Mouse (Mus musculus) hindbrain, embryonic 11.5 days (tissue): Measurements from ENCODE around the gene Gmds. TPM values are rescaled to one million over a fixed set of nuclear protein-coding genes. Genes with fewer than 3 reads are reported as not detected.

Experiments used
- ATAC-seq: fragments of 200-750 bp; cut with Nextera tagmentation; 2 replicates; pipeline ENCODE4 v1.8.0; 2017; ENCODE audit warnings: mild to moderate bottlenecking, moderate TSS enrichment, moderate library complexity; ENCODE audit not compliant: low FRiP score
- DNase-seq: peaks from one replicate; pipeline ENCODE4 v3.0.0-alpha.2; 2015; ENCODE audit warnings: low spot score
- H3K27ac ChIP-seq: fragments of 300-500 bp; sonication (generic); 2 replicates; pipeline ENCODE4 v1.5.1; 2014; ENCODE audit warnings: mild to moderate bottlenecking, low read depth, low read length
- H3K27me3 ChIP-seq: fragments of 300-500 bp; sonication (generic); 2 replicates; pipeline ENCODE4 v1.6.1; 2014; ENCODE audit warnings: mild to moderate bottlenecking, low read length, moderate library complexity, mixed read lengths; ENCODE audit not compliant: control insufficient read depth, insufficient read depth
- H3K36me3 ChIP-seq: fragments of 300-500 bp; sonication (generic); 2 replicates; pipeline ENCODE4 v1.6.1; 2014; ENCODE audit warnings: mild to moderate bottlenecking, low read length, moderate library complexity, mixed read lengths; ENCODE audit not compliant: control insufficient read depth, insufficient read depth
- H3K4me1 ChIP-seq: fragments of 300-500 bp; sonication (generic); replicated peaks from 2 replicates; pipeline ENCODE4 v1.6.1; 2014; ENCODE audit warnings: low read length, mixed read lengths; ENCODE audit not compliant: control insufficient read depth, insufficient read depth
- H3K4me2 ChIP-seq: fragments of 300-500 bp; sonication (generic); replicated peaks from 2 replicates; pipeline ENCODE4 v1.6.1; 2014; ENCODE audit warnings: mild to moderate bottlenecking, low read depth, low read length
- H3K4me3 ChIP-seq: fragments of 300-500 bp; sonication (generic); 2 replicates; pipeline ENCODE4 v1.5.1; 2014; ENCODE audit warnings: low read depth, low read length
- H3K9ac ChIP-seq: fragments of 300-500 bp; sonication (generic); 2 replicates; pipeline ENCODE4 v1.6.1; 2014; ENCODE audit warnings: low read depth, low read length
- H3K9me3 ChIP-seq: fragments of 300-500 bp; sonication (generic); 2 replicates; pipeline ENCODE4 v1.6.1; 2016; ENCODE audit warnings: low read length; ENCODE audit not compliant: control insufficient read depth
- WGBS: fragments of 180-500 bp; shearing (Covaris S2); extraction: QIAGEN DNeasy Blood & Tissue Kit; methylation state at CpG from one replicate; pipeline ENCODE4 v1.1.7; 2014; 5-methylcytosine and 5-hydroxymethylcytosine counted together
- polyA plus RNA-seq: library from polyadenylated mRNA; unstranded; fragments of >200 nt; fragmentation: Nextera tagmentation; extraction: Ambion mirVana; gene quantifications from 2 replicates; pipeline ENCODE4 v1.2.1, GENCODE M21; 2014

Gmds gene
- polyA plus RNA-seq, 1 experiment from 2014 or later = 32.1 TPM

GRCm38 (mm10) chr13:31854000-31854399 lies 484.5 kb downstream of the Gmds start:
- DNase-seq (no peak), ATAC-seq (no peak)
- Histone ChIP-seq H3K27ac (no peak overlapping the region), H3K36me3 (no peaks in the 10 kb centered on the region), H3K4me2 (no peak overlapping the region), H3K9ac (no peak overlapping the region), H3K27me3 (no peaks in the 10 kb centered on the region), H3K9me3 (no peaks in the 10 kb centered on the region), H3K4me3 (no peak overlapping the region), H3K4me1 (no peaks in the 10 kb centered on the region)
- WGBS = 78% methylated on average over 4 of the region's 4 CpGs

GRCm38 (mm10) chr13:31853564-31853963 lies 485.0 kb downstream of the Gmds start:
- ATAC-seq (no peak), DNase-seq (no peak)
- no peak overlapping the region for H3K9ac ChIP-seq
- H3K4me2 ChIP-seq = no peak overlapping the region
- H3K4me1 ChIP-seq = no peaks in the 10 kb centered on the region
- H3K27ac ChIP-seq = no peak overlapping the region
- H3K9me3 ChIP-seq = no peaks in the 10 kb centered on the region
- H3K27me3 ChIP-seq = no peaks in the 10 kb centered on the region
- 57% methylated on average over 2 of the region's 2 CpGs for WGBS
- no peak overlapping the region for H3K4me3 ChIP-seq
- no peaks in the 10 kb centered on the region for H3K36me3 ChIP-seq

- WGBS = 45% methylated on average over 5 of the region's 5 CpGs
Measured at GRCm38 (mm10) chr13:31849258-31849971, 489.1 kb downstream of the Gmds start.

GRCm38 (mm10) chr13:31835802-31836201 lies 502.7 kb downstream of the Gmds start:
- Histone ChIP-seq H3K27me3 (no peaks in the 10 kb centered on the region), H3K36me3 (no peaks in the 10 kb centered on the region), H3K4me3 (no peak overlapping the region), H3K9ac (no peak overlapping the region), H3K9me3 (no peaks in the 10 kb centered on the region), H3K4me1 (no peaks in the 10 kb centered on the region), H3K27ac (no peak overlapping the region), H3K4me2 (no peak overlapping the region)
- 84% methylated on average over 4 of the region's 4 CpGs for WGBS
- ATAC-seq (no peak), DNase-seq (no peak)

More at GRCm38 (mm10) chr13:31849258-31849971, 489.1 kb downstream of the Gmds start:
- ATAC-seq (no peak), DNase-seq (no peak)
- Histone ChIP-seq H3K4me3 (no peak overlapping the region), H3K9me3 (no peaks in the 10 kb centered on the region), H3K27me3 (no peaks in the 10 kb centered on the region), H3K27ac (no peak overlapping the region), H3K4me2 (no peak overlapping the region), H3K9ac (no peak overlapping the region), H3K4me1 (no peaks in the 10 kb centered on the region), H3K36me3 (no peaks in the 10 kb centered on the region)

GRCm38 (mm10) chr13:31830332-31830731 lies 508.2 kb downstream of the Gmds start:
- Histone ChIP-seq H3K27me3 (no peaks in the 10 kb centered on the region), H3K9me3 (no peaks in the 10 kb centered on the region), H3K9ac (no peak overlapping the region), H3K4me1 (no peaks in the 10 kb centered on the region), H3K4me2 (no peak overlapping the region), H3K27ac (no peak overlapping the region), H3K4me3 (no peak overlapping the region), H3K36me3 (no peaks in the 10 kb centered on the region)
- ATAC-seq (no peak), DNase-seq (no peak)
- 74% methylated on average over 9 of the region's 9 CpGs for WGBS

GRCm38 (mm10) chr13:31828446-31828845 lies 510.1 kb downstream of the Gmds start:
- 89% methylated on average over 4 of the region's 4 CpGs for WGBS
- H3K9me3 ChIP-seq = no peaks in the 10 kb centered on the region
- no peak for DNase-seq

GRCm38 (mm10) chr13:31827820-31828332 lies 510.7 kb downstream of the Gmds start:
- Histone ChIP-seq H3K4me2 (no peak overlapping the region), H3K27me3 (no peaks in the 10 kb centered on the region), H3K4me3 (no peak overlapping the region), H3K4me1 (no peaks in the 10 kb centered on the region), H3K9ac (no peak overlapping the region), H3K27ac (no peak overlapping the region), H3K9me3 (no peaks in the 10 kb centered on the region), H3K36me3 (no peaks in the 10 kb centered on the region)
- ATAC-seq = no peak
- 57% methylated on average over 3 of the region's 3 CpGs for WGBS
- DNase-seq = no peak

More at GRCm38 (mm10) chr13:31828446-31828845, 510.1 kb downstream of the Gmds start:
- Histone ChIP-seq H3K4me3 (no peak overlapping the region), H3K4me1 (no peaks in the 10 kb centered on the region), H3K27ac (no peak overlapping the region), H3K9ac (no peak overlapping the region), H3K36me3 (no peaks in the 10 kb centered on the region), H3K4me2 (no peak overlapping the region), H3K27me3 (no peaks in the 10 kb centered on the region)
- ATAC-seq = no peak

GRCm38 (mm10) chr13:31827160-31827559 lies 511.4 kb downstream of the Gmds start:
- DNase-seq (no peak), ATAC-seq (no peak)
- Histone ChIP-seq H3K9me3 (no peaks in the 10 kb centered on the region), H3K4me1 (no peaks in the 10 kb centered on the region), H3K4me3 (no peak overlapping the region), H3K27me3 (no peaks in the 10 kb centered on the region), H3K4me2 (no peak overlapping the region), H3K36me3 (no peaks in the 10 kb centered on the region), H3K27ac (no peak overlapping the region), H3K9ac (no peak overlapping the region)
- 91% methylated on average over 5 of the region's 5 CpGs for WGBS

- Histone ChIP-seq H3K27me3 (no peaks in the 10 kb centered on the region), H3K4me1 (no peaks in the 10 kb centered on the region), H3K4me3 (no peak overlapping the region), H3K9me3 (no peaks in the 10 kb centered on the region), H3K36me3 (no peaks in the 10 kb centered on the region), H3K27ac (no peak overlapping the region), H3K4me2 (no peak overlapping the region), H3K9ac (no peak overlapping the region)
- ATAC-seq = no peak
- DNase-seq = no peak
- WGBS = 80% methylated on average over 1 of the region's 1 CpGs
Measured at GRCm38 (mm10) chr13:31825180-31825579, 513.4 kb downstream of the Gmds start.
